In genomic region chr10:91685164-91686027, GRCm38 (mm10) we compare ENCODE assay signal across 11 mouse cellular contexts.
A peak's percentile ranks its signal among the peaks of the same experiment; 100 is the strongest.
DNase-seq lines count a peak whose midpoint lies in the region; ATAC-seq lines count a peak whose summit lies in the region.
"Had no signal": no experiment of that assay in that cellular context is flagged by ENCODE, and none has a peak within 500 bp of the region (broad histone marks: within the 10 kb centered on the region; RNA-seq: fewer than 3 reads in every experiment).

No protein-coding gene starts in this region.

- DNase-seq in left cerebral cortex, postnatal 4 days, result peak; percentile 10
- no peak for DNase-seq in left cerebral cortex, postnatal 36 days (ENCODE audit: low spot score in 2 of 2)
- DNase-seq in adipocyte (ENCODE audit: low spot score), result no peak
- DNase-seq: right cerebral cortex, postnatal 14 days; thymus, postnatal 4 days had no signal

- peaks cover 14% of the 10 kb centered on the region for H3K4me1 ChIP-seq in forebrain, embryonic 12.5 days
- H3K4me1 ChIP-seq in kidney, embryonic 14.5 days (ENCODE audit: control insufficient read depth, insufficient read depth, low read length), result no peaks in the 10 kb centered on the region
- peaks cover 22% of the 10 kb centered on the region for H3K4me1 ChIP-seq in neural tube, embryonic 13.5 days (replicated peaks)

- peak overlapping the region; percentile 3; the same call in 1 of the 2 replicates for H3K4me2 ChIP-seq in forebrain, embryonic 12.5 days
- H3K4me2 ChIP-seq in kidney, embryonic 14.5 days (replicated peaks; ENCODE audit: low read depth, low read length), result no peak overlapping the region
- H3K4me2 ChIP-seq in neural tube, embryonic 13.5 days, result peak overlapping the region; percentile 16; the same call in 1 of the 2 replicates

- no peak overlapping the region for H3K9ac ChIP-seq in forebrain, embryonic 12.5 days
- H3K9ac ChIP-seq in kidney, embryonic 14.5 days (ENCODE audit: low read depth, low read length), result no peak overlapping the region
- 0 out of 2 replicates have a peak overlapping the region, but pooled peaks have one; percentile 6 for H3K9ac ChIP-seq in neural tube, embryonic 13.5 days

- ATAC-seq in forebrain, embryonic 12.5 days (ENCODE audit: low FRiP score), result peak; percentile 89
- ATAC-seq in kidney, embryonic 14.5 days (ENCODE audit: low FRiP score, low TSS enrichment), result peak; percentile 78; the same call in 1 of the 2 replicates
- peak; percentile 91 for ATAC-seq in neural tube, embryonic 13.5 days (ENCODE audit: low read depth)
- ATAC-seq in inflammation-experienced regulatory T-cells, adult 6 months, result no peak
- ATAC-seq in CD4-positive, CD25-positive, alpha-beta regulatory T cell, adult 4 months, result no peak

- H3K36me3 ChIP-seq in forebrain, embryonic 12.5 days (replicated peaks), result no peaks in the 10 kb centered on the region
- H3K36me3 ChIP-seq in kidney, embryonic 14.5 days (ENCODE audit: control insufficient read depth, insufficient read depth, low read length), result no peaks in the 10 kb centered on the region
- H3K36me3 ChIP-seq in neural tube, embryonic 13.5 days, result no peaks in the 10 kb centered on the region

- 30% methylated on average over 8 of the region's 8 CpGs for whole genome bisulfite sequencing in forebrain, embryonic 12.5 days
- 51% methylated on average over 8 of the region's 8 CpGs for WGBS in kidney, embryonic 14.5 days
- 22% methylated on average over 8 of the region's 8 CpGs for whole genome bisulfite sequencing in neural tube, embryonic 13.5 days

- H3K9me3 ChIP-seq in forebrain, embryonic 12.5 days, result no peaks in the 10 kb centered on the region
- no peaks in the 10 kb centered on the region for H3K9me3 ChIP-seq in kidney, embryonic 14.5 days (ENCODE audit: control insufficient read depth, low read length)
- no peaks in the 10 kb centered on the region for H3K9me3 ChIP-seq in neural tube, embryonic 13.5 days

- no peak overlapping the region for H3K4me3 ChIP-seq in forebrain, embryonic 12.5 days (replicated peaks)
- H3K4me3 ChIP-seq in kidney, embryonic 14.5 days (ENCODE audit: low read length), result no peak overlapping the region
- no peak overlapping the region for H3K4me3 ChIP-seq in neural tube, embryonic 13.5 days

- intact Hi-C loops in left cerebral cortex, postnatal 4 days (cut with DNase I), result no loop called here
- intact Hi-C loops in left cerebral cortex, postnatal 36 days (cut with DNase I), result no loop called here

- H3K27ac ChIP-seq in forebrain, embryonic 12.5 days, result peak overlapping the region; percentile 70
- H3K27ac ChIP-seq in kidney, embryonic 14.5 days (ENCODE audit: low read depth, low read length), result no peak overlapping the region
- H3K27ac ChIP-seq in neural tube, embryonic 13.5 days (replicated peaks), result peak overlapping the region; percentile 73
- H3K27ac ChIP-seq: macrophage had no signal

- no peaks in the 10 kb centered on the region for H3K27me3 ChIP-seq in forebrain, embryonic 12.5 days
- no peaks in the 10 kb centered on the region for H3K27me3 ChIP-seq in kidney, embryonic 14.5 days (ENCODE audit: control insufficient read depth, insufficient read depth, low read length)
- H3K27me3 ChIP-seq in neural tube, embryonic 13.5 days, result no peaks in the 10 kb centered on the region

Comparison
In these comparisons a context has a peak if more than half of its experiments do, and no peak if none do; other contexts are left out.
1. ATAC-seq: peak in forebrain, embryonic 12.5 days (single experiment), kidney, embryonic 14.5 days (single experiment) and neural tube, embryonic 13.5 days (single experiment); none in inflammation-experienced regulatory T-cells, adult 6 months (single experiment) and CD4-positive, CD25-positive, alpha-beta regulatory T cell, adult 4 months (single experiment).